10 mouse cellular contexts compared by ENCODE assay signal in genomic region chr9:108431431-108432067, GRCm38 (mm10). TPM values are rescaled to one million over a fixed set of nuclear protein-coding genes. Genes with fewer than 3 reads are reported as not detected.
DNase-seq lines count a peak whose midpoint lies in the region; ATAC-seq lines count a peak whose summit lies in the region.
"Had no signal": no experiment of that assay in that cellular context is flagged by ENCODE, and none has a peak within 500 bp of the region (broad histone marks: within the 10 kb centered on the region; RNA-seq: fewer than 3 reads in every experiment).

No protein-coding gene starts in this region.

- DNase-seq in heart, embryonic 10.5 days (ENCODE audit: low spot score), result peak; percentile 84
- DNase-seq in heart, adult 9 months (ENCODE audit: low spot score in 2 of 2), result no peak
- DNase-seq in embryo, embryonic 9.5 days (ENCODE audit: extremely low spot score), result peak; percentile 49
- DNase-seq in midbrain, embryonic 10.5 days (ENCODE audit: low spot score), result peak; percentile 49
- no peak for DNase-seq in frontal cortex, adult 2 months (ENCODE audit: extremely low spot score in 1 of 2, low spot score in 1 of 2)
- DNase-seq in gastrocnemius, postnatal 36 days, result no peak
- no peak for DNase-seq in right cerebral cortex, postnatal 4 days

- peak overlapping the region; percentile 32; the same call in 1 of the 2 replicates for H3K9ac ChIP-seq in intestine, embryonic 15.5 days

- H3K9me3 ChIP-seq in heart, embryonic 10.5 days, result no peaks in the 10 kb centered on the region
- no peaks in the 10 kb centered on the region for H3K9me3 ChIP-seq in intestine, embryonic 15.5 days
- H3K9me3 ChIP-seq in midbrain, embryonic 10.5 days (replicated peaks), result no peaks in the 10 kb centered on the region

- H3K4me3 ChIP-seq in heart, embryonic 10.5 days, result peak overlapping the region; percentile 48
- H3K4me3 ChIP-seq in intestine, embryonic 15.5 days (replicated peaks), result peak overlapping the region; percentile 27
- peak overlapping the region; percentile 36 for H3K4me3 ChIP-seq in midbrain, embryonic 10.5 days

- no peaks in the 10 kb centered on the region; the same call in 1 of the 2 replicates for H3K27me3 ChIP-seq in heart, embryonic 10.5 days (ENCODE audit: insufficient read depth, poor library complexity, severe bottlenecking)
- H3K27me3 ChIP-seq in intestine, embryonic 15.5 days (replicated peaks), result no peaks in the 10 kb centered on the region
- H3K27me3 ChIP-seq in midbrain, embryonic 10.5 days (ENCODE audit: low read depth, poor library complexity, severe bottlenecking), result no peaks in the 10 kb centered on the region

- ATAC-seq in intestine, embryonic 15.5 days, result peak; percentile 59; the same call in 1 of the 2 replicates

- H3K36me3 ChIP-seq in heart, embryonic 10.5 days, result no peaks in the 10 kb centered on the region
- no peaks in the 10 kb centered on the region for H3K36me3 ChIP-seq in intestine, embryonic 15.5 days
- no peaks in the 10 kb centered on the region for H3K36me3 ChIP-seq in midbrain, embryonic 10.5 days

- WGBS in heart, embryonic 10.5 days, result 40% methylated on average over 32 of the region's 32 CpGs
- WGBS in intestine, embryonic 15.5 days, result 43% methylated on average over 32 of the region's 32 CpGs
- WGBS in midbrain, embryonic 10.5 days, result 57% methylated on average over 32 of the region's 32 CpGs

- H3K4me1 ChIP-seq in heart, embryonic 10.5 days, result no peaks in the 10 kb centered on the region
- 0 out of 2 replicates have a peak, but pooled peaks cover 4% of the 10 kb centered on the region for H3K4me1 ChIP-seq in intestine, embryonic 15.5 days (replicated peaks)
- H3K4me1 ChIP-seq in midbrain, embryonic 10.5 days, result peaks cover 14% of the 10 kb centered on the region

- intact Hi-C loops in gastrocnemius, postnatal 36 days (cut with DNase I), result loop anchor here (10.0 kb wide), 1 partner anchor 327 kb away; no protein-coding TSS in a partner anchor

- 0 out of 2 replicates have a peak overlapping the region, but pooled peaks have one; percentile 37 for H3K27ac ChIP-seq in heart, embryonic 10.5 days
- no peak overlapping the region for H3K27ac ChIP-seq in intestine, embryonic 15.5 days
- H3K27ac ChIP-seq in midbrain, embryonic 10.5 days (replicated peaks), result peak overlapping the region; percentile 9; the same call in 1 of the 2 replicates

- H3K4me2 ChIP-seq in intestine, embryonic 15.5 days (replicated peaks), result peak overlapping the region; percentile 61

RNA-seq across cellular contexts. Expression of gene Ccdc36, which starts 3.3 kb away (rescaled TPM):
- 1.1 and 1.5 TPM in 2 replicates for polyA plus RNA-seq in heart, embryonic 10.5 days (2016; fragmentation: Nextera tagmentation; extraction: Ambion mirVana)
- 1.5 and 1.6 TPM in 2 replicates for polyA plus RNA-seq in intestine, embryonic 15.5 days (2015; fragmentation: Nextera tagmentation; extraction: Ambion mirVana)
- polyA plus RNA-seq in midbrain, embryonic 10.5 days (2016; fragmentation: Nextera tagmentation; extraction: Ambion mirVana), result 0.81 and 1.1 TPM in 2 replicates
- 0.86 and 0.98 TPM in 2 replicates for polyA plus RNA-seq in frontal cortex, adult 2 months (2012; rRNA removed)
- total RNA-seq in gastrocnemius, postnatal 36 days (2021), result not detected
- polyA plus RNA-seq: C2C12; large intestine, adult 2 months had no signal

RNA-seq across cellular contexts. Expression of gene BC048562, which starts 4.7 kb away (rescaled TPM):
- not detected in 2 replicates for polyA plus RNA-seq in heart, embryonic 10.5 days (2016; fragmentation: Nextera tagmentation; extraction: Ambion mirVana)
- not detected in 2 replicates for polyA plus RNA-seq in intestine, embryonic 15.5 days (2015; fragmentation: Nextera tagmentation; extraction: Ambion mirVana)
- polyA plus RNA-seq in midbrain, embryonic 10.5 days (2016; fragmentation: Nextera tagmentation; extraction: Ambion mirVana), result not detected in 2 replicates
- not detected in 2 replicates for polyA plus RNA-seq in frontal cortex, adult 2 months (2012; rRNA removed)
- total RNA-seq in gastrocnemius, postnatal 36 days (2021), result not detected
- polyA plus RNA-seq: C2C12; large intestine, adult 2 months had no signal

RNA-seq across cellular contexts. Expression of gene Ccdc71, which starts 28.8 kb away (rescaled TPM):
- 46.6 and 61.1 TPM in 2 replicates for polyA plus RNA-seq in heart, embryonic 10.5 days (2016; fragmentation: Nextera tagmentation; extraction: Ambion mirVana)
- polyA plus RNA-seq in intestine, embryonic 15.5 days (2015; fragmentation: Nextera tagmentation; extraction: Ambion mirVana), result 51.2 and 53.9 TPM in 2 replicates
- polyA plus RNA-seq in midbrain, embryonic 10.5 days (2016; fragmentation: Nextera tagmentation; extraction: Ambion mirVana), result 58.2 and 59.4 TPM in 2 replicates
- 22.3 and 22.6 TPM in 2 replicates for polyA plus RNA-seq in frontal cortex, adult 2 months (2012; rRNA removed)
- total RNA-seq in gastrocnemius, postnatal 36 days (2021), result 10 to 100 TPM; 13.3 to 20.0 TPM

RNA-seq across cellular contexts. Expression of gene Klhdc8b, which starts 29.8 kb away (rescaled TPM):
- 86.8 and 106 TPM in 2 replicates for polyA plus RNA-seq in heart, embryonic 10.5 days (2016; fragmentation: Nextera tagmentation; extraction: Ambion mirVana)
- polyA plus RNA-seq in intestine, embryonic 15.5 days (2015; fragmentation: Nextera tagmentation; extraction: Ambion mirVana), result 48.7 and 54.2 TPM in 2 replicates
- 43.1 and 52.1 TPM in 2 replicates for polyA plus RNA-seq in midbrain, embryonic 10.5 days (2016; fragmentation: Nextera tagmentation; extraction: Ambion mirVana)
- 62.5 and 63.7 TPM in 2 replicates for polyA plus RNA-seq in frontal cortex, adult 2 months (2012; rRNA removed)
- 1 to 10 TPM; 1.7 to 3.1 TPM for total RNA-seq in gastrocnemius, postnatal 36 days (2021)

RNA-seq across cellular contexts. Expression of gene 1700102P08Rik, which starts 38.9 kb away (rescaled TPM):
- polyA plus RNA-seq in heart, embryonic 10.5 days (2016; fragmentation: Nextera tagmentation; extraction: Ambion mirVana), result 0.34 TPM in 2 replicates
- polyA plus RNA-seq in intestine, embryonic 15.5 days (2015; fragmentation: Nextera tagmentation; extraction: Ambion mirVana), result 0.30 and 0.88 TPM in 2 replicates
- polyA plus RNA-seq in midbrain, embryonic 10.5 days (2016; fragmentation: Nextera tagmentation; extraction: Ambion mirVana), result 1.1 and 1.2 TPM in 2 replicates
- polyA plus RNA-seq in frontal cortex, adult 2 months (2012; rRNA removed), result 1.5 and 1.6 TPM in 2 replicates
- total RNA-seq in gastrocnemius, postnatal 36 days (2021), result under 1 TPM; 0.32 to 0.48 TPM

Comparison
In these comparisons a context has a peak if more than half of its experiments do, and no peak if none do; other contexts are left out.
1. DNase-seq: peak in heart, embryonic 10.5 days (single experiment), embryo, embryonic 9.5 days (single experiment) and midbrain, embryonic 10.5 days (single experiment); none in heart, adult 9 months (0 of 2), frontal cortex, adult 2 months (0 of 2), gastrocnemius, postnatal 36 days (0 of 2) and right cerebral cortex, postnatal 4 days (single experiment).
2. Peak in every context shown above with its lines, with median percentiles within 50 percentile points of each other: H3K4me3 ChIP-seq.